Mouse (Mus musculus): ENCODE results near the gene Khk. TPM values are rescaled to one million over a fixed set of nuclear protein-coding genes. Genes with fewer than 3 reads are reported as not detected.

The Khk gene
- polyA plus RNA-seq, 1 experiment from 2014 or later, result 14.2 TPM

- Histone ChIP-seq H3K9ac (no peak overlapping the region), H3K4me2 (replicated peaks) (no peak overlapping the region), H3K36me3 (peaks cover 16% of the 10 kb centered on the region), H3K27ac (no peak overlapping the region), H3K27me3 (no peaks in the 10 kb centered on the region), H3K9me3 (no peaks in the 10 kb centered on the region), H3K4me3 (no peak overlapping the region), H3K4me1 (peaks cover 16% of the 10 kb centered on the region)
- ATAC-seq (ENCODE audit: insufficient number of reproducible peaks, insufficient read depth, low FRiP score, low TSS enrichment), result no peak
- 79% methylated on average over 8 of the region's 8 CpGs for WGBS
Measured at GRCm38 (mm10) chr5:30924614-30925013, 3.4 kb downstream of the Khk start.

GRCm38 (mm10) chr5:30925217-30925616 lies 4.0 kb downstream of the Khk start:
- no peak overlapping the region for H3K4me2 ChIP-seq (replicated peaks)
- 92% methylated on average over 5 of the region's 5 CpGs for WGBS

DNA sequence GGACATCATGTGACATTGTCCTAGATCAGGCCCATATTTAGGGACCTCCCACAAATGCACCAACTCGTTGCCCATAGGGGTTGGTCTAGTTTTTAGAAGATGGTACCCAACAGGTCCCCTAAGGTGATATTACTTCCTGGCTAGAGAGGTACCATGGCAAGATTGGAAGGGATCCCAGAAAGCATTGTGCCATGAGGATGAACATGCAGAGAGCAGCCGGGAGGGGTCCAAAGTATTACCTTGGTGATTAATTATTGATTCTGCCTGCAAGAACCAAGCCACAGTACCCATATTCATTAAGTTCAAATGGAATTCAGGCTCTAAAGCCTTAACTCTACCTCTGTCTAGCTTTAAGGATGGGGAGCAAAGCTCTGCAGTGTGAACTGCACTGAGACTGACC lies 4.8 kb downstream of the Khk start:
- no peaks in the 10 kb centered on the region for H3K27me3 ChIP-seq
- 74% methylated on average over 2 of the region's 2 CpGs for WGBS
- ATAC-seq (ENCODE audit: insufficient number of reproducible peaks, insufficient read depth, low FRiP score, low TSS enrichment), result no peak
- no peak overlapping the region for H3K9ac ChIP-seq
- H3K4me2 ChIP-seq (replicated peaks), result no peak overlapping the region
- H3K4me3 ChIP-seq, result no peak overlapping the region
- H3K36me3 ChIP-seq, result peaks cover 2% of the 10 kb centered on the region; the same call in 1 of the 2 replicates
- peaks cover 12% of the 10 kb centered on the region for H3K4me1 ChIP-seq
- no peak overlapping the region for H3K27ac ChIP-seq
- H3K9me3 ChIP-seq, result no peaks in the 10 kb centered on the region

More at GRCm38 (mm10) chr5:30925217-30925616, 4.0 kb downstream of the Khk start:
- Histone ChIP-seq H3K27me3 (no peaks in the 10 kb centered on the region), H3K9ac (no peak overlapping the region), H3K4me1 (peaks cover 13% of the 10 kb centered on the region), H3K4me3 (no peak overlapping the region), H3K9me3 (no peaks in the 10 kb centered on the region), H3K36me3 (peaks cover 10% of the 10 kb centered on the region), H3K27ac (no peak overlapping the region)
- ATAC-seq (ENCODE audit: insufficient number of reproducible peaks, insufficient read depth, low FRiP score, low TSS enrichment), result no peak

- Histone ChIP-seq H3K4me2 (replicated peaks) (peak overlapping the region; percentile 41), H3K9ac (no peak overlapping the region), H3K9me3 (no peaks in the 10 kb centered on the region), H3K4me3 (no peak overlapping the region), H3K27ac (no peak overlapping the region), H3K4me1 (no peaks in the 10 kb centered on the region), H3K36me3 (no peaks in the 10 kb centered on the region), H3K27me3 (no peaks in the 10 kb centered on the region)
- no peak for ATAC-seq (ENCODE audit: insufficient number of reproducible peaks, insufficient read depth, low FRiP score, low TSS enrichment)
- WGBS, result 41% methylated on average over 7 of the region's 7 CpGs
Measured at GRCm38 (mm10) chr5:30927945-30928529, 6.8 kb downstream of the Khk start.

- Histone ChIP-seq H3K9ac (no peak overlapping the region), H3K9me3 (no peaks in the 10 kb centered on the region), H3K27ac (no peak overlapping the region), H3K4me1 (no peaks in the 10 kb centered on the region), H3K27me3 (no peaks in the 10 kb centered on the region), H3K36me3 (no peaks in the 10 kb centered on the region), H3K4me3 (no peak overlapping the region), H3K4me2 (replicated peaks) (no peak overlapping the region)
- WGBS, result 45% methylated on average over 4 of the region's 4 CpGs
- no peak for ATAC-seq (ENCODE audit: insufficient number of reproducible peaks, insufficient read depth, low FRiP score, low TSS enrichment)
Measured at GRCm38 (mm10) chr5:30930121-30930520, 8.9 kb downstream of the Khk start.

DNA sequence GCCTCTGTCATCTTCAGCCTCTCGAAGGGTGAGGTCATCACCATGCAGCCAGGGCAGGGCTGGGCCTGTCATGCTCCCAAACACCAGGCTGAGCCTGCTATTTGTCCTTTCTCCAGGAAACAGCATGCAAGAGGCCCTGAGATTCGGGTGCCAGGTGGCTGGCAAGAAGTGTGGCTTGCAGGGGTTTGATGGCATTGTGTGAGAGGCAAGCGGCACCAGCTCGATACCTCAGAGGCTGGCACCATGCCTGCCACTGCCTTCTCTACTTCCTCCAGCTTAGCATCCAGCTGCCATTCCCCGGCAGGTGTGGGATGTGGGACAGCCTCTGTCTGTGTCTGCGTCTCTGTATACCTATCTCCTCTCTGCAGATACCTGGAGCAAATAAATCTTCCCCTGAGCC lies 9.6 kb downstream of the Khk start:
- Histone ChIP-seq H3K27me3 (no peaks in the 10 kb centered on the region), H3K36me3 (no peaks in the 10 kb centered on the region), H3K9me3 (no peaks in the 10 kb centered on the region), H3K4me3 (no peak overlapping the region), H3K9ac (no peak overlapping the region), H3K27ac (no peak overlapping the region), H3K4me2 (replicated peaks) (no peak overlapping the region), H3K4me1 (no peaks in the 10 kb centered on the region)
- no peak for ATAC-seq (ENCODE audit: insufficient number of reproducible peaks, insufficient read depth, low FRiP score, low TSS enrichment)
- WGBS, result 79% methylated on average over 6 of the region's 6 CpGs

DNA sequence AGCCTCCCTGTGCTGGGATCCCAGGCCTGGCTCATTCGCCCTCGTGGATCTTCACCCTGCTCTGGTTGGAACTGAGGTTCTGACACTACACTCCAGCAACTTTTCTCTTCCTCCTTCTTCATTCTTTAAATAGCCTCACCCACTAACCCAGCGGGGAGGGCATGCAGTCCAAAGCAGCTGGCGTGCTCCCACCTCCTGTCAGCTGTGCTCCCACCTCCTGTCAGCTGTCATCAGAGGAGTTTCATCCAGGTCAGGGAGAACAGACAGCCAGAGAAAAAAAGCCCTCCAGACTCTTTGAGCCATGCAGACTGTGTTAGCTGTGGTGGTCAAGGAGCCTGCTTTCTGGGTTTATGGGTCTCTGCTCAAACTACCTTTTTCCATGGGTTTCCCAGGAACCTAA lies 10.1 kb downstream of the Khk start:
- no peak for ATAC-seq (ENCODE audit: insufficient number of reproducible peaks, insufficient read depth, low FRiP score, low TSS enrichment)
- no peak overlapping the region for H3K4me3 ChIP-seq
- no peaks in the 10 kb centered on the region for H3K36me3 ChIP-seq

GRCm38 (mm10) chr5:30933705-30934104 lies 12.5 kb downstream of the Khk start:
- Histone ChIP-seq H3K9ac (no peak overlapping the region), H3K9me3 (no peaks in the 10 kb centered on the region), H3K27ac (no peak overlapping the region), H3K4me2 (replicated peaks) (no peak overlapping the region), H3K27me3 (no peaks in the 10 kb centered on the region), H3K36me3 (no peaks in the 10 kb centered on the region), H3K4me1 (no peaks in the 10 kb centered on the region), H3K4me3 (no peak overlapping the region)
- 62% methylated on average over 5 of the region's 5 CpGs for WGBS
- ATAC-seq (ENCODE audit: insufficient number of reproducible peaks, insufficient read depth, low FRiP score, low TSS enrichment), result no peak

More for the DNA sequence above, 10.1 kb downstream of the Khk start:
- Histone ChIP-seq H3K4me2 (replicated peaks) (no peak overlapping the region), H3K27ac (no peak overlapping the region), H3K4me1 (no peaks in the 10 kb centered on the region), H3K27me3 (no peaks in the 10 kb centered on the region), H3K9ac (no peak overlapping the region), H3K9me3 (no peaks in the 10 kb centered on the region)
- 80% methylated on average over 4 of the region's 4 CpGs for WGBS

DNA sequence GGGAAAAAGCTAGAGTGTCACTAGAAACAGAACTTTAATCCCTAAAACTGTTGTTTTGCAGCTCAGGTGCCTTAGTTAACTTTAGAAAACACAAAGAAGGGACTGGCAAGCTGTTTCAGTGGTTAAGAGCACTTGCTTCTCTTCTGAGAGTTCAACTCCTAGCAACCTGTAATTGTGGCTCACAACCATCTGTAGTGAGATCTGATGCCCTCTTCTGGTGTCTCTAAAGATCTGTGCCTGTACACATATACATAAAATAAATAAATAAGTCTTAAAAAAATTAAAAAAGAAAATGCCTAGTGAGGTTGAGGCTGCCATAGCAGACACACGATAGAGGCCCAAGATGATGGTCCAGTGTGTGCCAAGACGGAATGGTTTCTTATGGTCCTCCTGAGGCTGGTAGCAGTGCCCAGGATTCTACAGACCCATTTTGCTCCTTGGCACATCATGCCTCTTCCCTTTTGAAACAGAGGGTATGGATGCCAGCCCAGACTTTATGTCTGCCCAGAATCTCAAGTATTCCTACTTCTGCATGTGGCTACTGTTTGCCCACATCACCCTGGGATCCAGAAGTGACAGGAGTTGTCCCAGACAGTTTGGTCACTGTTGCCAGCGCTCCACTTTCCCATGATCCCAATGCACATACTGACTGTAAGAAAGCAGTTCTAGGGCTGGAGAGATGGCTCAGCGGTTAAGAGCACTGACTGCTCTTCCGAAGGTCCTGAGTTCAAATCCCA lies 13.7 kb downstream of the Khk start:
- Histone ChIP-seq H3K4me2 (replicated peaks) (no peak overlapping the region), H3K27me3 (no peaks in the 10 kb centered on the region), H3K4me1 (no peaks in the 10 kb centered on the region), H3K9ac (no peak overlapping the region), H3K4me3 (no peak overlapping the region), H3K27ac (no peak overlapping the region), H3K36me3 (no peaks in the 10 kb centered on the region), H3K9me3 (no peaks in the 10 kb centered on the region)
- ATAC-seq (ENCODE audit: insufficient number of reproducible peaks, insufficient read depth, low FRiP score, low TSS enrichment), result no peak
- WGBS, result 89% methylated on average over 5 of the region's 5 CpGs

DNA sequence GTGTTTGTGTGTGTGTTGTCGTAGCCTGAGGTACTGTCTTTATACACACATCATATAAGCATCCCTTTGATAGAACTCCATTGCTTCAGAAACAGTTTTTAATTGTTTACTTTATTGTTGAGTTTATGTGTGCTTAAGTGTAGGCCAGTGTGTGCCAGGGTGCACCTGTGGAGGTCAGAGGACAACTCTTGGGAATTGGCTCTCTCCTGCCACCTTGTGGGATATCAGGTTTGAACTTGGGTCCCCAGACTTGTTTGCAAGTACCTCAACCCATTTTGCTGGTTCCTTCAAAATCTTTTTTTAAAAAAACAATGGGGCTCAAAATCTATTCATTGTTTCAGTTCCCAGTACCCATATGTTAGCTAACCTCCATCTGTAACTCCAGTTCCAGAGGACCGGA lies 21.8 kb downstream of the Khk start:
- H3K4me2 ChIP-seq (replicated peaks), result no peak overlapping the region
- 86% methylated on average over 2 of the region's 2 CpGs for WGBS
- no peak for ATAC-seq (ENCODE audit: insufficient number of reproducible peaks, insufficient read depth, low FRiP score, low TSS enrichment)

GRCm38 (mm10) chr5:30944344-30944743 lies 23.1 kb downstream of the Khk start:
- WGBS, result 85% methylated on average over 6 of the region's 6 CpGs
- Histone ChIP-seq H3K27ac (no peak overlapping the region), H3K36me3 (no peaks in the 10 kb centered on the region), H3K4me2 (replicated peaks) (no peak overlapping the region), H3K9ac (no peak overlapping the region), H3K4me1 (peaks cover 11% of the 10 kb centered on the region), H3K4me3 (no peak overlapping the region), H3K9me3 (no peaks in the 10 kb centered on the region), H3K27me3 (peaks cover 21% of the 10 kb centered on the region)
- no peak for ATAC-seq (ENCODE audit: insufficient number of reproducible peaks, insufficient read depth, low FRiP score, low TSS enrichment)

More for the DNA sequence above, 21.8 kb downstream of the Khk start:
- H3K4me1 ChIP-seq, result peaks cover 7% of the 10 kb centered on the region
- H3K27ac ChIP-seq, result no peak overlapping the region
- H3K9ac ChIP-seq, result no peak overlapping the region
- H3K9me3 ChIP-seq, result no peaks in the 10 kb centered on the region
- peaks cover 21% of the 10 kb centered on the region for H3K27me3 ChIP-seq
- H3K36me3 ChIP-seq, result no peaks in the 10 kb centered on the region
- no peak overlapping the region for H3K4me3 ChIP-seq
